Mouse (Mus musculus) kidney, embryonic 15.5 days (tissue): ENCODE data around the gene Gpx7. TPM values are rescaled to one million over a fixed set of nuclear protein-coding genes. Genes with fewer than 3 reads are reported as not detected.
A peak's percentile ranks its signal among the peaks of the same experiment; 100 is the strongest.

Experiments
- ATAC-seq: fragments of 200-750 bp; cut with Nextera tagmentation; replicated peaks from 2 replicates; pipeline ENCODE4 v1.8.0; 2017; ENCODE audit warnings: moderate TSS enrichment; ENCODE audit not compliant: low FRiP score
- H3K27ac ChIP-seq: fragments of 300-500 bp; sonication (generic); 2 replicates; pipeline ENCODE4 v1.5.1; 2015; ENCODE audit warnings: mild to moderate bottlenecking, inconsistent platforms
- H3K27me3 ChIP-seq: fragments of 300-500 bp; sonication (generic); 2 replicates; pipeline ENCODE4 v1.6.1; 2015; ENCODE audit warnings: inconsistent platforms
- H3K36me3 ChIP-seq: fragments of 300-500 bp; sonication (generic); 2 replicates; pipeline ENCODE4 v1.6.1; 2015; ENCODE audit warnings: inconsistent platforms
- H3K4me1 ChIP-seq: fragments of 300-500 bp; sonication (generic); 2 replicates; pipeline ENCODE4 v1.6.1; 2015; ENCODE audit warnings: inconsistent platforms
- H3K4me2 ChIP-seq: fragments of 300-500 bp; sonication (generic); 2 replicates; pipeline ENCODE4 v1.6.1; 2015; ENCODE audit warnings: moderate library complexity, mild to moderate bottlenecking, inconsistent platforms
- H3K4me3 ChIP-seq: fragments of 300-500 bp; sonication (generic); replicated peaks from 2 replicates; pipeline ENCODE4 v1.5.1; 2015; ENCODE audit warnings: mild to moderate bottlenecking, inconsistent platforms
- H3K9ac ChIP-seq: fragments of 300-500 bp; sonication (generic); 2 replicates; pipeline ENCODE4 v1.6.1; 2015; ENCODE audit warnings: mild to moderate bottlenecking, inconsistent platforms
- H3K9me3 ChIP-seq: fragments of 300-500 bp; sonication (generic); replicated peaks from 2 replicates; pipeline ENCODE4 v1.6.1; 2016; ENCODE audit warnings: inconsistent platforms
- WGBS: fragments of 180-500 bp; shearing (Covaris S2); methylation state at CpG from one replicate; pipeline ENCODE4 v1.1.7; 2015; ENCODE audit warnings: mixed read lengths; 5-methylcytosine and 5-hydroxymethylcytosine counted together
- polyA plus RNA-seq: library from polyadenylated mRNA; unstranded; fragments of >200 nt; fragmentation: Nextera tagmentation; extraction: Ambion mirVana; gene quantifications from 2 replicates; pipeline ENCODE4 v1.2.1, GENCODE M21; 2015

Gpx7 gene
- polyA plus RNA-seq = 62.3 and 69.4 TPM in 2 replicates

GRCm38 (mm10) chr4:108406861-108407401, at the start of gene Gpx7:
TSS of gene Gpx7 (minus strand) at chr4:108406961.
- peak within 1 kb of the TSS; percentile 79 for H3K27ac ChIP-seq
- H3K4me3 ChIP-seq = peak within 1 kb of the TSS; percentile 46
- no peaks in the 10 kb centered on the region for H3K27me3 ChIP-seq
- peak within 1 kb of the TSS; percentile 77 for H3K4me2 ChIP-seq
- peak within 1 kb of the TSS; percentile 71 for H3K9ac ChIP-seq
- 0 out of 2 replicates have a peak, but pooled peaks cover 6% of the 10 kb centered on the region for H3K36me3 ChIP-seq
- H3K9me3 ChIP-seq = no peaks in the 10 kb centered on the region; the same call in 1 of the 2 replicates
- WGBS = 9% methylated on average over 15 of the region's 15 CpGs
- no peak for ATAC-seq
- peaks cover 24% of the 10 kb centered on the region for H3K4me1 ChIP-seq

GRCm38 (mm10) chr4:108456028-108456427, 49.3 kb upstream of the Gpx7 start:
- H3K27ac ChIP-seq = no peak overlapping the region
- no peak overlapping the region for H3K9ac ChIP-seq
- WGBS = 72% methylated on average over 2 of the region's 2 CpGs
- no peak overlapping the region for H3K4me3 ChIP-seq
- H3K27me3 ChIP-seq = no peaks in the 10 kb centered on the region
- no peak overlapping the region for H3K4me2 ChIP-seq
- H3K9me3 ChIP-seq = no peaks in the 10 kb centered on the region
- peaks cover 8% of the 10 kb centered on the region for H3K4me1 ChIP-seq
- no peaks in the 10 kb centered on the region for H3K36me3 ChIP-seq
- no peak for ATAC-seq

DNA sequence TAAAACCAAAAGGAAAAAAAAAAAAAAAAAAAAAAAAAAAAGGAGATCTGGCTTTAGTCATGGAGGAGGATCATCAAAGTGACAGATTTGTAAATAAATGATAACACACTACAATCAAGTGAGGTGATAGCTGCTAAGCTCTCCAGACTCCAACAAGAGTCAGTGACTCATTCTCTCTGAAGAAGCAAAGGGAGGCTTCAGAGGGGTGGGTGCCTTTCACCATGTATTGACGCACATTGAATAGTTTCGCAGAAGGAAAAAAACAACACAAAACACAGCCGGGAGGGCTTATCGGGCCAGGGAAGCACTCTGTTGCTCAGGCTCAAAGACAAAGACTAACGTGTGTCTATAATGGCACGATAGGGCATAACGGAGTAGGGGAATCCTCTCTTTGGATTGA, 41.3 kb upstream of the Gpx7 start:
- Histone ChIP-seq H3K9ac (no peak overlapping the region), H3K9me3 (no peaks in the 10 kb centered on the region), H3K36me3 (no peaks in the 10 kb centered on the region), H3K4me1 (no peaks in the 10 kb centered on the region), H3K4me3 (no peak overlapping the region), H3K4me2 (no peak overlapping the region), H3K27ac (no peak overlapping the region), H3K27me3 (no peaks in the 10 kb centered on the region)
- 84% methylated on average over 7 of the region's 7 CpGs for WGBS
- no peak for ATAC-seq

GRCm38 (mm10) chr4:108438082-108438840, 31.5 kb upstream of the Gpx7 start:
- Histone ChIP-seq H3K27me3 (no peaks in the 10 kb centered on the region), H3K36me3 (no peaks in the 10 kb centered on the region), H3K4me1 (peaks cover 8% of the 10 kb centered on the region), H3K9ac (no peak overlapping the region), H3K27ac (no peak overlapping the region), H3K9me3 (no peaks in the 10 kb centered on the region), H3K4me2 (no peak overlapping the region), H3K4me3 (no peak overlapping the region)
- ATAC-seq = no peak
- 62% methylated on average over 6 of the region's 6 CpGs for WGBS

DNA sequence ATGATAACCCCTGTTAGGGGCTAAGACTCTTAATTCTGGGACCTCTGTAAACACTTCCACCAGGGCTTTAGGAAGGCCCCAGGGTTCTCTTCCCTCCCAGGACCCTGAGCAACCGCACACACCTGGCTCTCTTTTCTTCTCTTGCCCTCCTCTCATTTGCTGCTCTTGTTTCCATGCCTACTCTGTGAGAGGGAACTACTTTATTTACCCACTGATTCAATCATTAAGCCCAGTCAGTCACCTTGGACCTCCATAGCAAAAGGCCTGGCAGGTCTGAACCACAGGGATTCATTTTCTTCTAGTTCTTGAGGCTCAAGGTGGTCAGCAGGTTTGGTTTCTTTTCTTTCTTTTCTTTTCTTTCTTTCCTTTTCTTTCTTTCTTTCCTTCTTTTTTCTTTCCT, 29.5 kb upstream of the Gpx7 start:
- Histone ChIP-seq H3K36me3 (no peaks in the 10 kb centered on the region), H3K4me1 (peaks cover 17% of the 10 kb centered on the region), H3K4me3 (no peak overlapping the region), H3K27ac (no peak overlapping the region), H3K4me2 (no peak overlapping the region), H3K9ac (no peak overlapping the region), H3K9me3 (no peaks in the 10 kb centered on the region), H3K27me3 (no peaks in the 10 kb centered on the region)
- ATAC-seq = no peak
- 79% methylated on average over 1 of the region's 1 CpGs for WGBS

DNA sequence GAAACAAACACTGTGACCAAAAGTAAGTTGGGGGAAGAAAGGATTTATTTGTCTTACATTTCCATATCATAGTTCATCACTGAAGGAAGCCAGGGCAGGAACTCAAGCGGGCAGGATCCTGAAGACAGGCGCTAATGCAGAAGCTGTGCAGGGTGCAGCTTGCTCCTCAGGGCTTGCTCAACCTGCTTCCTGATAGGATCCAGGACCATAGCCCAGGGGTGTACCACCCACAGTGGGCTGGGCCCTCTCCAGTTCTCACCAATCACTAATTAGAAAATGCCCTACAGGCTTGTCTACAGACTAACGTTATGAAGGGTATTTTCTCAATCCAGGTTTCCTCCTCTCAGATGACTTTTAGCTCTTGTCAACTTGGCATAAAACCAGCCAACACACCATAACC, 28.9 kb upstream of the Gpx7 start:
- H3K9me3 ChIP-seq = no peaks in the 10 kb centered on the region
- WGBS = 66% methylated on average over 3 of the region's 3 CpGs
- no peaks in the 10 kb centered on the region for H3K27me3 ChIP-seq
- no peak overlapping the region for H3K4me2 ChIP-seq
- H3K4me3 ChIP-seq = no peak overlapping the region
- no peaks in the 10 kb centered on the region for H3K36me3 ChIP-seq
- H3K9ac ChIP-seq = no peak overlapping the region
- no peak overlapping the region for H3K27ac ChIP-seq
- no peak for ATAC-seq
- peaks cover 21% of the 10 kb centered on the region for H3K4me1 ChIP-seq

GRCm38 (mm10) chr4:108434781-108435180, 28.0 kb upstream of the Gpx7 start:
- Histone ChIP-seq H3K4me3 (no peak overlapping the region), H3K27me3 (no peaks in the 10 kb centered on the region), H3K9me3 (no peaks in the 10 kb centered on the region), H3K36me3 (no peaks in the 10 kb centered on the region), H3K27ac (no peak overlapping the region), H3K9ac (no peak overlapping the region), H3K4me2 (no peak overlapping the region), H3K4me1 (peaks cover 21% of the 10 kb centered on the region)
- 90% methylated on average over 3 of the region's 3 CpGs for WGBS
- no peak for ATAC-seq

GRCm38 (mm10) chr4:108434221-108434620, 27.5 kb upstream of the Gpx7 start:
- WGBS = 71% methylated on average over 4 of the region's 4 CpGs
- peaks cover 21% of the 10 kb centered on the region for H3K4me1 ChIP-seq
- no peaks in the 10 kb centered on the region for H3K27me3 ChIP-seq
- no peak overlapping the region for H3K9ac ChIP-seq
- H3K9me3 ChIP-seq = no peaks in the 10 kb centered on the region
- no peak overlapping the region for H3K27ac ChIP-seq
- H3K4me3 ChIP-seq = no peak overlapping the region
- no peak for ATAC-seq
- H3K36me3 ChIP-seq = no peaks in the 10 kb centered on the region
- no peak overlapping the region for H3K4me2 ChIP-seq

GRCm38 (mm10) chr4:108433341-108433740, 26.6 kb upstream of the Gpx7 start:
- Histone ChIP-seq H3K4me3 (no peak overlapping the region), H3K4me2 (no peak overlapping the region), H3K9ac (no peak overlapping the region), H3K27me3 (no peaks in the 10 kb centered on the region), H3K4me1 (peaks cover 21% of the 10 kb centered on the region), H3K36me3 (no peaks in the 10 kb centered on the region), H3K9me3 (no peaks in the 10 kb centered on the region), H3K27ac (no peak overlapping the region)
- no peak for ATAC-seq
- 29% methylated on average over 6 of the region's 6 CpGs for WGBS

DNA sequence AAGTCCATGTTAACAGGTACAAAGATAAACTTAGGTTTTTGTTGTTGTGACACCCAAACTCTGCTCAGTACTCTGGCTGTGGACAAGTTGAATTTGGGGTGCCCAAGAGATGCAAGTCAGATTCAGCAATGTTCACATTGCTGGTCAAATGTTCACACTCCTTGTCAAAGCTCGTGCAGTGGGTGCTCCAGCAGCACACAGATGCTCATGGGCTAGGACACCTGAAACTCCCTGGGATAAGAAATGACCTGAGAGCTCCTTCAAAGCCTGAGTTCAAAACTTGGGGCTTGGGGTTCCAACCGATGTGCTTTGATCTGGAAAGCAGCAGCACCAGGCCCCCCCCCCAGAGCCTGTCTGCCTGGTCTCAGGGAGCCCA, 24.8 kb upstream of the Gpx7 start:
- Histone ChIP-seq H3K9ac (no peak overlapping the region), H3K4me1 (peaks cover 17% of the 10 kb centered on the region), H3K9me3 (no peaks in the 10 kb centered on the region), H3K4me2 (no peak overlapping the region), H3K27me3 (no peaks in the 10 kb centered on the region), H3K4me3 (no peak overlapping the region), H3K36me3 (no peaks in the 10 kb centered on the region), H3K27ac (peak overlapping the region; percentile 28; the same call in 1 of the 2 replicates)
- 33% methylated on average over 2 of the region's 2 CpGs for WGBS
- ATAC-seq = no peak

DNA sequence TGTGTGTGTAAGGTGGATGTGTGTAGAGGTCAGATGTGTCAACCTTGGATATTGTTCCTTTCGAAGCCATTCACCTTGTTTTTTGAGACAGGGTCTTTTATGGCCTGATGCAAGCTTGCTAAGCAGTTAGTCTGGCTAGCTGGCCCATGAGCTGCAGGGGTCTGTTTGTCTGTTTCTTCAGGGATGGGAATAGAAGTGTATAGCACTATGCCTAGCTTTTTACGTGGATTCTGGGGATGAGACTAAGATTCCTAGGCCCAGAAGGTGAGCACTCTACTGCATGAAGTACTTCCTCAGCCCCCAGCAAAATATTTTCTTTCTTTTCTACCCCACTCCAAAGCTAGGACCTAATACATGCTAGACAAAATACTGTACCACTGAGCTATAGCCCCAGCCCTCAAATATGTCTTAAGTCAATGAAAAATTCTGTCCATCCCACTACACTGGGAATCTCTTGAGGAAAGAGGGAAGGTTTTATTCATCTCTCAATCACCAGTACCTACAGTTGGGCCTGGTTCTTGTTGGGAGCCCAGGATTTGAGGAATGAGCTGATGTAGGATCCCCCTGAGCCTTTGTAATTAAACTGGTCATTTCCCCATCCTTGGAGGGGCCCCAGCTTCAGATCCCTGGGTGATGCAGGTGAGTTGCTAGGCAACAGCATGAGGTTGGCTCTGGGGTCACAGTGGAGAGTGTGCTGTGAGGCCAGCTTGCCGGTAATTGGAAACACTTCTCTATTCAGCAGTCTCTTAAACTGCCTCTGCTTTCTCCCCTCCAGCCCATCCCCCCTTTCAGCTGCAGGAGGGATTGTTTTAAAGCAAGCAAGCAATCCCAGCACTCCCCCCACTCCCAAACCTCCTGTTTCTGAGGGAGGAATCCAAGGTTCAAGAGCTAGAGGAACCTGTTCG, 24.1 kb upstream of the Gpx7 start:
- Histone ChIP-seq H3K4me2 (no peak overlapping the region), H3K4me1 (peaks cover 17% of the 10 kb centered on the region), H3K4me3 (no peak overlapping the region), H3K9ac (no peak overlapping the region), H3K9me3 (no peaks in the 10 kb centered on the region), H3K27ac (peak overlapping the region; percentile 32; the same call in 1 of the 2 replicates), H3K27me3 (no peaks in the 10 kb centered on the region), H3K36me3 (no peaks in the 10 kb centered on the region)
- ATAC-seq = peak; percentile 77
- WGBS = 32% methylated on average over 4 of the region's 4 CpGs

GRCm38 (mm10) chr4:108428341-108428721, 21.6 kb upstream of the Gpx7 start:
- H3K27me3 ChIP-seq = no peaks in the 10 kb centered on the region
- no peaks in the 10 kb centered on the region for H3K36me3 ChIP-seq
- no peaks in the 10 kb centered on the region for H3K9me3 ChIP-seq
- no peak overlapping the region for H3K9ac ChIP-seq
- H3K27ac ChIP-seq = no peak overlapping the region; the same call in 1 of the 2 replicates
- WGBS = 86% methylated on average over 6 of the region's 6 CpGs
- peaks cover 14% of the 10 kb centered on the region for H3K4me1 ChIP-seq
- H3K4me3 ChIP-seq = no peak overlapping the region
- ATAC-seq = no peak
- H3K4me2 ChIP-seq = no peak overlapping the region
